Mouse (Mus musculus) myocyte (in vitro differentiated cells): ENCODE measurements around the gene Ucp1. TPM values are rescaled to one million over a fixed set of nuclear protein-coding genes. Genes with fewer than 3 reads are reported as not detected.

ENCODE experiments used
- H3K27me3 ChIP-seq: one replicate; pipeline ENCODE4 v1.6.1; 2011; ENCODE audit not compliant: control insufficient read depth, insufficient read depth, insufficient read length
- H3K36me3 ChIP-seq: one replicate; pipeline ENCODE4 v1.6.1; 2011; ENCODE audit not compliant: control insufficient read depth, insufficient read depth
- H3K4me2 ChIP-seq: one replicate; pipeline ENCODE4 v1.6.1; 2011; ENCODE audit warnings: low read depth, control low read depth
- H3K4me3 ChIP-seq: one replicate; pipeline ENCODE4 v1.5.1; 2011; ENCODE audit warnings: mild to moderate bottlenecking, control low read depth, moderate library complexity
- H3K79me2 ChIP-seq: one replicate; pipeline ENCODE4 v1.6.1; 2011; ENCODE audit not compliant: control insufficient read depth, insufficient read depth
- H3ac ChIP-seq: one replicate; pipeline ENCODE4 v1.6.1; 2011; ENCODE audit not compliant: control insufficient read depth, insufficient read length
- CEBPB ChIP-seq: IDR thresholded peaks from 2 replicates; pipeline ENCODE4 v1.6.1; 2011; ENCODE audit warnings: mild to moderate bottlenecking, moderate library complexity; ENCODE audit not compliant: poor library complexity, insufficient read depth, severe bottlenecking
- E2F4 ChIP-seq: IDR thresholded peaks from one replicate; pipeline ENCODE4 v1.6.1; 2011; ENCODE audit warnings: mild to moderate bottlenecking, control low read depth, moderate library complexity; ENCODE audit not compliant: insufficient read depth
- MAX ChIP-seq: IDR thresholded peaks from one replicate; pipeline ENCODE4 v1.6.1; 2011; ENCODE audit warnings: low read depth, mild to moderate bottlenecking, control low read depth
- MYOD1 ChIP-seq, 3 experiments: IDR thresholded peaks; one replicate each; pipeline ENCODE4 v1.6.1; 2011; ENCODE audit warnings: control low read depth in 2 of 3, low read depth in 2 of 3, mild to moderate bottlenecking in 2 of 3, moderate library complexity in 1 of 3; ENCODE audit not compliant: insufficient read length in 2 of 3, control insufficient read depth in 1 of 3
- MYOG ChIP-seq, 3 experiments: IDR thresholded peaks; one replicate each; pipeline ENCODE4 v1.6.1; 2011; ENCODE audit warnings: control low read depth in 2 of 3, low read depth in 2 of 3, mild to moderate bottlenecking in 2 of 3; ENCODE audit not compliant: insufficient read length in 2 of 3, control insufficient read depth in 1 of 3, insufficient read depth in 1 of 3
- POLR2A ChIP-seq: IDR thresholded peaks from one replicate; pipeline ENCODE4 v1.6.1; 2011; ENCODE audit warnings: low read depth, mild to moderate bottlenecking, control low read depth, moderate library complexity; ENCODE audit not compliant: insufficient read length
- POLR2AphosphoS2 ChIP-seq: IDR thresholded peaks from one replicate; pipeline ENCODE4 v1.6.1; 2011; ENCODE audit warnings: low read depth, control low read depth; ENCODE audit not compliant: insufficient read length
- REST ChIP-seq: IDR thresholded peaks from one replicate; pipeline ENCODE4 v1.6.1; 2011; ENCODE audit warnings: mild to moderate bottlenecking, control low read depth, moderate library complexity; ENCODE audit not compliant: insufficient read depth, insufficient read length
- SRF ChIP-seq: IDR thresholded peaks from one replicate; pipeline ENCODE4 v1.6.1; 2011; ENCODE audit warnings: low read depth; ENCODE audit not compliant: control insufficient read depth, insufficient read length
- TCF12 ChIP-seq: IDR thresholded peaks from one replicate; pipeline ENCODE4 v1.6.1; 2011; ENCODE audit warnings: mild to moderate bottlenecking, control low read depth; ENCODE audit not compliant: poor library complexity, insufficient read depth, severe bottlenecking
- TCF3 ChIP-seq: IDR thresholded peaks from one replicate; pipeline ENCODE4 v1.6.1; 2011; ENCODE audit warnings: low read depth, control low read depth; ENCODE audit not compliant: insufficient read length
- USF1 ChIP-seq: IDR thresholded peaks from one replicate; pipeline ENCODE4 v1.6.1; 2011; ENCODE audit warnings: low read depth, mild to moderate bottlenecking, control low read depth, moderate library complexity
- polyA plus RNA-seq: library from polyadenylated mRNA; unstranded; fragments of >200 nt; fragmentation: generic; extraction: Trizol; gene quantifications from one replicate; pipeline ENCODE4 v1.2.1, GENCODE M21; 2012; ENCODE audit warnings: missing spikeins

Ucp1 gene
- polyA plus RNA-seq, 1 experiment: not detected

- no peaks in the 10 kb centered on the region for H3K27me3 ChIP-seq
- TF ChIP-seq REST (no peak), USF1 (no peak), CEBPB (no peak), POLR2A (no peak), MYOD1 (IDR thresholded peaks at IDR 0.05; ENCODE audit: control insufficient read depth in 1 of 3, insufficient read length in 2 of 3, low read depth in 2 of 3) (no peak), E2F4 (no peak), SRF (no peak), TCF3 (no peak), MAX (no peak), TCF12 (no peak), MYOG (IDR thresholded peaks at IDR 0.05; ENCODE audit: control insufficient read depth in 1 of 3, insufficient read depth in 1 of 3, insufficient read length in 2 of 3, low read depth in 2 of 3) (no peak), POLR2AphosphoS2 (no peak)
- no peak overlapping the region for H3K4me3 ChIP-seq
- no peaks in the 10 kb centered on the region for H3K36me3 ChIP-seq
- no peak overlapping the region for H3K4me2 ChIP-seq
- H3ac ChIP-seq: no peak overlapping the region
- no peaks in the 10 kb centered on the region for H3K79me2 ChIP-seq
These were observed 15.7 kb upstream of the Ucp1 start for GRCm38 (mm10) chr8:83274470-83274869.

- no peak overlapping the region for H3ac ChIP-seq
- H3K79me2 ChIP-seq: no peaks in the 10 kb centered on the region
- H3K4me2 ChIP-seq: peak overlapping the region; percentile 51
- TF ChIP-seq POLR2AphosphoS2: no peak
- no peak for TF ChIP-seq MAX
- TF ChIP-seq POLR2A: no peak
- no peak for TF ChIP-seq USF1
- TF ChIP-seq MYOD1 (IDR thresholded peaks at IDR 0.05; ENCODE audit: control insufficient read depth in 1 of 3, insufficient read length in 2 of 3, low read depth in 2 of 3): no peak
- TF ChIP-seq E2F4: no peak
- no peak for TF ChIP-seq CEBPB
- no peaks in the 10 kb centered on the region for H3K36me3 ChIP-seq
- no peak overlapping the region for H3K4me3 ChIP-seq
- H3K27me3 ChIP-seq: no peaks in the 10 kb centered on the region
These were observed 11.7 kb upstream of the Ucp1 start for GRCm38 (mm10) chr8:83278431-83278830.

- no peak for TF ChIP-seq POLR2AphosphoS2
- TF ChIP-seq MAX: no peak
- TF ChIP-seq E2F4: no peak
- TF ChIP-seq SRF: no peak
- TF ChIP-seq USF1: no peak
- TF ChIP-seq MYOD1 (IDR thresholded peaks at IDR 0.05; ENCODE audit: control insufficient read depth in 1 of 3, insufficient read length in 2 of 3, low read depth in 2 of 3): no peak
- no peak for TF ChIP-seq TCF12
- no peak for TF ChIP-seq TCF3
- TF ChIP-seq CEBPB: no peak
- no peak for TF ChIP-seq MYOG (IDR thresholded peaks at IDR 0.05; ENCODE audit: control insufficient read depth in 1 of 3, insufficient read depth in 1 of 3, insufficient read length in 2 of 3, low read depth in 2 of 3)
- no peak for TF ChIP-seq REST
- TF ChIP-seq POLR2A: no peak
- Histone ChIP-seq H3K27me3 (peaks cover 13% of the 10 kb centered on the region), H3K79me2 (no peaks in the 10 kb centered on the region), H3K4me3 (no peak overlapping the region), H3K4me2 (no peak overlapping the region), H3K36me3 (no peaks in the 10 kb centered on the region), H3ac (no peak overlapping the region)
These were observed 4.8 kb upstream of the Ucp1 start for GRCm38 (mm10) chr8:83285391-83285790.

- H3K4me2 ChIP-seq: no peak overlapping the region
- no peak for TF ChIP-seq REST
- H3K27me3 ChIP-seq: peaks cover under 1% of the 10 kb centered on the region
- no peaks in the 10 kb centered on the region for H3K79me2 ChIP-seq
- no peak overlapping the region for H3K4me3 ChIP-seq
- no peak overlapping the region for H3ac ChIP-seq
- H3K36me3 ChIP-seq: no peaks in the 10 kb centered on the region
These were observed 7.2 kb downstream of the Ucp1 start for GRCm38 (mm10) chr8:83297375-83297774.

- Histone ChIP-seq H3K4me2 (no peak overlapping the region), H3K4me3 (no peak overlapping the region), H3K79me2 (no peaks in the 10 kb centered on the region), H3K27me3 (no peaks in the 10 kb centered on the region), H3K36me3 (no peaks in the 10 kb centered on the region), H3ac (no peak overlapping the region)
- TF ChIP-seq POLR2AphosphoS2: no peak
- TF ChIP-seq CEBPB: no peak
- no peak for TF ChIP-seq MYOD1 (IDR thresholded peaks at IDR 0.05; ENCODE audit: control insufficient read depth in 1 of 3, insufficient read length in 2 of 3, low read depth in 2 of 3)
- TF ChIP-seq TCF12: no peak
These were observed 10.0 kb downstream of the Ucp1 start for GRCm38 (mm10) chr8:83300135-83300534.
